Mouse (Mus musculus): Measurements from ENCODE around the gene Tcf7l2.

The Tcf7l2 gene

GRCm38 (mm10) chr19:55867255-55867654, 125.6 kb downstream of the Tcf7l2 start:
- DNase-seq: no peak

GRCm38 (mm10) chr19:55867905-55868304, 126.3 kb downstream of the Tcf7l2 start:
- DNase-seq: no peak

DNA sequence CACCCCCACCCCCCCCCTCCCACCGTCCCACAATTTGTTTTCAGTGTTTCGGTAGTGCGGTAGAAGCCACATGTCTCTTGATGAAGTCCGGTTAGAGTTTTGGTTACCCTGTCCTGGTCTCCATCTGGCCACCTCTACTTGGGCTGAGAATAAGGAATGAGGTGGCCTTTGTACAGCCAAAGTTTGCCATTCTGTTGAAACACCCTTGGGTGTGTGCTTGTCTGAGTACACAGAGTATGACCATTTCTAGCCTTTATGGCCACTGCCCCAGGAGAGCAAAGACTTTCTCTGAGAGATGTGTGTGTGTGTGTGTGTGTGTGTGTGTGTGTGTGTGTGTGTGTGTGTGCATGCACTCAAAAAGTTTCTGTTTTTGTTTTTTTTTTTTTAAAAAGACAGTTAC, 127.0 kb downstream of the Tcf7l2 start:
- no peak for DNase-seq

- DNase-seq: no peak
Measured at GRCm38 (mm10) chr19:55870825-55871224, 129.2 kb downstream of the Tcf7l2 start.

DNA sequence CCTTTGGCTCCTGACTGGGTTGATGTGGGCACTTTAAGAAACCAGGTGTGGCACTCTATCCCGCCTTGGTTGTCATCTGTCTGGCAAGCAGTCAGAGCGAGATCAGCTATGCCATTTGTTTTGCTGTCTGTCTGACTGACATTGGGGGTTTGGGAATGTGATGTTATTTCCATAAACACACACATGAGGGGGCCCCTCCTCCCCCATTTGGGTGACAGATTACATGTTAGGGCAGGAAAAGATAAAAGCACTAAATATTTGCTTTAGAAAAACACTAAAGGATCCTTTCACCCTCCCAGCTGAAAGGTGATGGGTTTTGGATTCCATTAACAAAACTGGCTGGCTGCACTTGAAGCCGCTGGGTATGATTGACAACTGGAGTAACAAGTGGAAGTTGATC, 129.9 kb downstream of the Tcf7l2 start:
- DNase-seq: no peak

DNA sequence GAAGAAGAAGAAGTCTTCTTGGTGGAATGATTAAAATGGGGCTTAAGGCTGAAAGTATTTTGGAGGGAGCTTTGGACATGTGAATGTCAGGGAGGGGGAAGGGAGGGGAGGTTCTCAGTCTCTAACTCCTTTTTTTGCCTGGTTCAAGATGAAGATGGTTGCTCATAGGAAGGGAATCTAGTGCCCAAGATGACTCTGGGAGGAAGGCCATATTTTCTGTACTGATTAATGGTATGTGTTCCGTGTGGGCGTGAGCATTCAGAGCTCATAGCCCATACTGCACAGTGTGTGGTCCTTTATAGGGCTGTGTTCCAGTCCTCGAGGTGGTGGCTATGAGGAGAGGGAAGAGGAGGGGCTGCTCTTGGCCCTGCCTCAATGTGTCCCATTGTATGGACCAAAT, 131.6 kb downstream of the Tcf7l2 start:
- no peak for DNase-seq

GRCm38 (mm10) chr19:55876501-55876900, 134.9 kb downstream of the Tcf7l2 start:
- DNase-seq: no peak

- DNase-seq: peak; percentile 65
Measured at GRCm38 (mm10) chr19:55877404-55877915, 135.8 kb downstream of the Tcf7l2 start.

GRCm38 (mm10) chr19:55880664-55881359, 139.2 kb downstream of the Tcf7l2 start:
- no peak for DNase-seq

DNA sequence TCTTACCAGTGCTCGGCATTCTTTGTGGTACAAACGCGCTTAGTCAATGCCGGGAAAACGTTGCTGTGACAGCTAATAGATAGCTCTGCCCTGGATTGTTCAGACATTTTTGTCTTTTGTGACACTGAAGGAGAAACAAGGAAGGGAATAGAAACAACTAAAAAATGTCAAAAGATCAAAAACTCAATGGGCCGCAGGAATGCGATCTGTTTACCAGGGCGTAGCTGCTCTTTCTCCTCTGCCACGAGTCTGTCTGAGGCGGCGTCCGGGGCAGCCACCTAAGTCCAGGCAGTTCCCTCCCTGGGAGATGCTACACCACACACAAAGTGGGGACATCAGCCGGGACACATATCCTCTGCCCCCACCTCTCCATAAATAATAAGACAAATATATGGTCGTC, 144.9 kb downstream of the Tcf7l2 start:
- DNase-seq: no peak

DNA sequence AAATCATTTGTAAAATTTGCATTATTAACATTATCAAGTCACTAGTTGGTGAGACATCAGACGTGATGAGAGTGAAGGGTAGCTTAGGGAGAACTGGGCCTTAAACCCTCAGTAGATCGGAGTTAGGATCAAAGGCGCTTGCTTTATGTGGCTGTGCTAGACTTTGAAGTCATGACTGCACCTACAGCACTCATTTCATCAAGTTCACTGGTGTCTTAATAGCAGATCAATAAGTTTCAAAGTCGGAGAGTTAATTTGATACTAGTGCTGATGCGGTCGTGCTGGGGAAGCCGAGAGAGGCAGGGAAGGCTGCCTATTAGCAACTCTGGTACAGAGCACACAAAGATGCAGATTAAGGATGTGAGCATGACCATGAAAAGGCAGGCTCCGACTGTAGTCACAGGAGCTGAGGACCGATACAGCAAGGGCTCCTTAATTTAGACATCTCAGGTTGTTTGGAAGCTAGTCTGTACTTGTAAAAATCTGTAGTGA, 150.1 kb downstream of the Tcf7l2 start:
- no peak for DNase-seq

- DNase-seq: no peak
Measured at GRCm38 (mm10) chr19:55893557-55893956, 151.9 kb downstream of the Tcf7l2 start.

DNA sequence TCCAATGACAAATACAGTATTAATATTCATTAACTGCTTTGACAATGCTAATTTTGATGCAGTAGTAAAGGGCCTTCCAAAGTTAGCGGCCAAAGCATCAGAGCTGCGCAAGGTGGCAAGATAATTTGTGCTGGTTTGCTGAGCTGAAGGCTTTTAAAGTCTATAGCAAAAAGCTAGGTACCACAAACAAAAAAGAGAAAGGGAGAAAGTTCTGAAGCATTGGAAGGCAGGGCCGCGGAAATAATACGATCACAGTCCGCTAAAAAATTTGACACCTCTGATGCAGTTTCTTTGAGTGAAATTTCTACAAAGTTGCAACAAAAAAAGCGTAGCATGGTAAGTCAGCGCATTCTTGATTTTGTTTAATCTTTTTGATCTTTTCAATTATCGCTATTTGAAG, 152.8 kb downstream of the Tcf7l2 start:
- DNase-seq: no peak

- DNase-seq: peak; percentile 38
Measured at GRCm38 (mm10) chr19:55895317-55895716, 153.7 kb downstream of the Tcf7l2 start.

DNA sequence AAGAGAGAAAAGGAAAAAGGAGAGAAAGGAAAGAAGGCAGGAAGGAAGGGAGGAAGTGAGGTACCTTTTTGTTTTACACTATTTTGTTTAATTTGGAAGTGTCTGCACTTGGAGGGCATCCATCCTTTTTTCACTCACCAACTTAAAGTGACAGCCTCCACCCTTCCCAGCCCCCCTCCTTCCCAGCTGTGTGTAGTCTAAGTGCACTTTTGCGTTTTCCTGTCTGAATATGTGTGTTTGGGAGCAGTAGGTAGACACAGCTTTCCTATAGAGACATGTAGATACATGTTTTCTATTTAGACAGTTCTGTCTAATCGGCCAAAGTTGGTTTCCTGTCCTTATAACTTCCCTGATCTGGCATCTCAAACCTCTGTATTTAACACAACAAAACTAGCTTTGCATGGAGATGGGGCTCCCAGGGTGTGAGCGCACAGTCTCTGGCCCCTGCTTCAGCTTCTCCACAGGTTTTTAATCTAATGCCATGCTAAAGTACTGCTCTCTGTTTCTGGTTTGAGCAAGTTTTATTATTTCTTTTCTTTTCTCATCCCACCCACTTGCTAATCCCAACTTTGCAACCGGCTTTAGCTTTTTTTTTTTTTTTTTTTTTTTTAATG, 154.3 kb downstream of the Tcf7l2 start:
- no peak for DNase-seq

DNA sequence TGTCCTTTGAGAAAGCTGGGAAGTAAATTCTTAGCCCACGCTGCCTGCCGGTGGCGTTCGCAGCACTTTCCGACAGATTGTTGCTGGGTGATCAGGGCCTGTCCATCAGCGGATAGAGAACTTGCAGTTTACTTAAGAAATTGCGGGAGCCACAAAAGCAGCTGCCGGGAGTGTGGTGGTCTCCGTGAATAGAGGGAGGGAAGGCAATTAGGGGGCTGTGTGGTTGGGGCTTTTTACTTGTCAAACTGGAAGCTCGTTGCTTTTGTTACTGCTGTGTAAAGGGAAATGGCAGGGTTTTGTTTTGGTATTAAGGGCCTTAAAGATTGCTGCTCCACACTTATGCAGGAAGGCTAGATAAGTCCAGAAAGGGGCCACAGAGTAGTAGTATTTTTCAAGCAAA, 155.0 kb downstream of the Tcf7l2 start:
- DNase-seq: no peak

DNA sequence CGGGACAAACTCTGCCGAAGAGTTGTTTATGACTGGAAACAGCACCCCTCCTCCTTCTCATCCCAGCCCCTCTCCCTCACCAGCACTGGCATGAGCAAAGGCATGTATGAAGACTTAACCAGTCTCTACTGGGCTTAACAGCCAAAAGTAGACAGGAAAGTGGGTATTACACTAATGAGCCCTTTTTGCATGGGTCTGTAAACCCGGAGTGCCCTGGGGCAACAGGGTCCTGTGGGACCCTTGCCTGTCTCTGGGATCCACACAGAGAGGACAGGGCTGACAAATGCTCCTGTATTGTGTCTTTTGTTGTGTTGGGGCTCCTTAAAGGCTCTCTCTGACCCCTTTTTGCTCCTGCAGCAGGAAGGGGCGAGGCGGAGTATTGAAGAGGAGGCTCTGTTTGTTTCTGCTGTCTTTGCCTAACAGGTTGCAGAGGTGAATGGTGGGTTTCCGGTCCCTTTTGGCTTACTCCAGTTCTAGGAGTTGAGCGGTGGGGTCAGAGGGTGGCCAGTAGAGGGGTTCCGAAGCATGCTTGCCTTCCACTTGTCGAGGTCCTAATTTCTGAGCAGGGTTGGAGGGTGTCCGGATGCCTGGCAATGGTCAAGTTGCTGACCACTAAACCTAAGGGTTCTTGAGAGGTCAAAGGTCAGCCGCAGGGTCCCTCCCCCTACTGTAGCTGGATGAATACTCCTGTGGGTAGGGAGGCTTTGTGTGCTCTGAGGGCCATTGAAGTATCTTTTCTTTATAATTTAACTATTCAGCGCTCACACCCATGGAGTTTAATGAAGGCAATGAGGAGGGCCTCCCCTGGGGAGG, 161.2 kb downstream of the Tcf7l2 start:
- DNase-seq: no peak

DNA sequence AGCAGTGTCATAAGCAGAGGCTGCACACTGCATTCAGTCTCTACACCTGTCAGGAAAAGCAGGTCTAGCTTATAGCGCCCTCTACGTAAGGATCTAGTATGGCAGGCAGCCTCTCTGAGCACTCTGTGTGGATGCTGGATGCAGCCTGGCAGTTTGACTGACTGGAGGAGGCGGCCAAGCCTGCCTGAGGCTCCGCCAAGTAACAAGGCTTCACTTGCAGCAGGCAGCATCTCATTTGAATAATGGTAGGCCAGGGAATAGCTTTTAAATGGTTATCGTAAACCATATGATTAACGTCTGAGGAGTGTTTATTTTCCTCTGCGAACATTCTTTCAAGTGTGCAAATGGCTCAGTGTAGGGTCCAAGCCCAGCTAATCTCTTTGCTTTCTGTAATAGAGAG, 167.4 kb downstream of the Tcf7l2 start:
- peak; percentile 50 for DNase-seq

GRCm38 (mm10) chr19:55911941-55912340, 170.3 kb downstream of the Tcf7l2 start:
- DNase-seq: no peak

GRCm38 (mm10) chr19:55912813-55913212, 171.2 kb downstream of the Tcf7l2 start:
- DNase-seq: no peak

- no peak for DNase-seq
Measured at GRCm38 (mm10) chr19:55913585-55913984, 172.0 kb downstream of the Tcf7l2 start.

- DNase-seq: peak; percentile 41
Measured at GRCm38 (mm10) chr19:55914614-55915211, 173.1 kb downstream of the Tcf7l2 start.

DNA sequence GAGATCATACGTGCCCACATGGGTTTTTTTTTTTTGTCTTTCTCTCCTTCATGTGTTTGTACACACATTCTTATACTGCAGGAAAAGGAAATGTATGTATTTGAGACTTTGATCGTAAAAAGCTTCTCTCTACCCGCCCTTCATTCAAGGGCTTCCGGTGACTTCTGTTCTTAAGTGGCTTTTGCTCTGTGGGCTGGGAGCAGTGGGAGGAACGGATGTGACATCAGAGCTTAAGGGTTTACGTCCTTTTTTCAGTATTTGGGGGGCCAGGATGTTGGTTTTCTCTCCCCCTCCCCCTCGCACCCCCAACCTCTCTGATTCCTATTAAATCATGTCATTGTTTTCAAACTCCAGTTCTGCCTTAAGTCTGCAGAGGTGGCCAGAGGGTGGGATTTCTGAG, 173.9 kb downstream of the Tcf7l2 start:
- DNase-seq: peak; percentile 73

Measured in thymus, postnatal 14 days (tissue).